Mouse (Mus musculus) left cerebral cortex, postnatal 25 days (tissue): ENCODE data around the gene Igsf9. TPM values are rescaled to one million over a fixed set of nuclear protein-coding genes. Genes with fewer than 3 reads are reported as not detected.

Experiments used
- DNase-seq, 2 experiments: peaks; one replicate each; pipeline ENCODE4 v3.0.0; 2022; ENCODE audit warnings: low spot score in 2 of 2, mixed read lengths in 1 of 2
- intact Hi-C: fragments of 180-260 bp; cut with DNase I; formaldehyde crosslinking; loops from one replicate; pipeline ENCODE4 v1.15.1; 2025
- total RNA-seq, 2 experiments: library from RNA; stranded (reverse); gene quantifications; 2 replicates each; pipeline ENCODE4 v1.2.3; 2021

Igsf9 gene
- total RNA-seq, 2 experiments from 2014 or later: 8.7 to 11.1 TPM

DNA sequence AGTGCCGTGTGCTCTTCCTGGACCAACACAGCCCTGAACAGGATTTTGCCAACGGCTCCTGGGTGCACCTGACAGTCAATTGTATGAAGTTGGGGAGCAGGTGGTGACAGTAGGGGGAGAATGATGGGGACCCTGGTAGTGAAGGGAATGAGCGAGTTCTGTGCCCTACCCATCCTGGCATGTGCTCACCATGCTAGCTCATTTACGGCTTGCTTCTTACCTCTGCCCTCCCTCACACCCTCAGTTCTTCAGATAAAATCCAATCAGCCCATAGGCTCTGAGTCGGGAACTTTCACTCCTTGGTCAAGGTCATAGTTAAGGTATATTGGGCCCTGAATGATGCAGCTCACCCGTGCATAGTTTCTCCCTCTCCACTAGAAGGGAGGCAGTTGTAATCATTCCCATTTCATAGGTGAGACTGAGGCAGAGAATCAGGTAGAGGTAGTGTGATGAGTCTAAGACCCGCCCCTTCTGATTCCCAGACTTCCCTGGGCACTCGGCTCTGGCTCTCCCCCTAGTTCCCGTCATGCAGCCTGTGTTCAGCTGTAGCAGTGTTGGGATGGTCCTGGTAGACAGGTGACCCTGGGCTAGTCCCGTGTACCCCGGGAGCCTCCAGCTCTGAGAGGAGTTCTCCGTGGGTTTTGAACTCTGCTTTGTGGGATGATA lies 8.1 kb downstream of the Igsf9 start:
- intact Hi-C loops: loop anchor here (1.0 kb wide), 1 partner anchor 77 kb away; no protein-coding TSS in a partner anchor
- DNase-seq: no peak

- peak; percentile 86 to 89 for DNase-seq
- intact Hi-C loops: loop anchor here (1.0 kb wide), 1 partner anchor 78 kb away; no protein-coding TSS in a partner anchor
Observed at GRCm38 (mm10) chr1:172490261-172490661, 8.7 kb downstream of the Igsf9 start.

DNA sequence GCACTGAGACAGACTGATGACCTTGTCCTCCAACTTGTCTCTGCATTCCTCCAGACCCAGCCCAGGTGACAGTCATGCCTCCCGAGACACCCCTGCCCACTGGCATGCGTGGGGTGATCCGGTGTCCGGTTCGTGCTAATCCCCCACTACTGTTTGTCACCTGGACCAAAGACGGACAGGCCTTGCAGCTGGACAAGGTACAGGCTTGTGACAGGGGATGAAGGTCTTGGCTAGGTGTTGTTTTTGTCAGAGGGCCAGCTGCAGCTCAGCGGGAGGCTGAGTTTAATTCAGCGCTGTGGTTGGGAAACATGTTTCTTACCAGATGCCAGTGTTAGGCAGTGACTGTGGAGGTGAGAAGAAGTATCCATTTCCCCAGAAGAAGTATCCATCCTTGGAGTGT lies 10.5 kb downstream of the Igsf9 start:
- intact Hi-C loops: no loop called here
- no peak for DNase-seq

- no peak for DNase-seq
- intact Hi-C loops: no loop called here
Observed at GRCm38 (mm10) chr1:172493516-172493915, 11.9 kb downstream of the Igsf9 start.

- intact Hi-C loops: no loop called here
- DNase-seq: no peak
Observed at GRCm38 (mm10) chr1:172496030-172496429, 14.4 kb downstream of the Igsf9 start.

DNA sequence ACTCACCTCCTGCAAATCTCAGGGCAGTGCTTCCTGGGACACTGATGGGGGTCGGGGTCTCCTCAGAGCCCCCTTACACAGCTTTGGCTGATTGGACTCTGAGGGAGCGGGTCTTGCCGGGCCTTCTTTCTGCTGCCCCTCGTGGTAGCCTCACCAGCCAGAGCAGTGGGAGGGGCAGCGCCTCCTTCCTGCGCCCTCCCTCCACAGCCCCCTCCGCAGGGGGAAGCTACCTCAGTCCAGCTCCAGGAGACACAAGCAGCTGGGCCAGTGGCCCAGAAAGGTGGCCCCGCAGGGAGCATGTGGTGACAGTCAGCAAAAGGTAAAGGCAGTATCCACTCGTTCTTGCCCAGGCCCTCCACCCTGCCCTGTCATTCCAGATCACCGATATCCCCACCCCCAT lies 15.8 kb downstream of the Igsf9 start:
- intact Hi-C loops: no loop called here
- DNase-seq: no peak

- DNase-seq: no peak
- intact Hi-C loops: no loop called here
Observed at GRCm38 (mm10) chr1:172499765-172500441, 18.3 kb downstream of the Igsf9 start, which contains the start of gene Tagln2. Gene Tagln2 (plus strand): TSS chr1:172500047.

GRCm38 (mm10) chr1:172500451-172501370 lies 19.1 kb downstream of the Igsf9 start:
- no peak for DNase-seq
- intact Hi-C loops: no loop called here

DNA sequence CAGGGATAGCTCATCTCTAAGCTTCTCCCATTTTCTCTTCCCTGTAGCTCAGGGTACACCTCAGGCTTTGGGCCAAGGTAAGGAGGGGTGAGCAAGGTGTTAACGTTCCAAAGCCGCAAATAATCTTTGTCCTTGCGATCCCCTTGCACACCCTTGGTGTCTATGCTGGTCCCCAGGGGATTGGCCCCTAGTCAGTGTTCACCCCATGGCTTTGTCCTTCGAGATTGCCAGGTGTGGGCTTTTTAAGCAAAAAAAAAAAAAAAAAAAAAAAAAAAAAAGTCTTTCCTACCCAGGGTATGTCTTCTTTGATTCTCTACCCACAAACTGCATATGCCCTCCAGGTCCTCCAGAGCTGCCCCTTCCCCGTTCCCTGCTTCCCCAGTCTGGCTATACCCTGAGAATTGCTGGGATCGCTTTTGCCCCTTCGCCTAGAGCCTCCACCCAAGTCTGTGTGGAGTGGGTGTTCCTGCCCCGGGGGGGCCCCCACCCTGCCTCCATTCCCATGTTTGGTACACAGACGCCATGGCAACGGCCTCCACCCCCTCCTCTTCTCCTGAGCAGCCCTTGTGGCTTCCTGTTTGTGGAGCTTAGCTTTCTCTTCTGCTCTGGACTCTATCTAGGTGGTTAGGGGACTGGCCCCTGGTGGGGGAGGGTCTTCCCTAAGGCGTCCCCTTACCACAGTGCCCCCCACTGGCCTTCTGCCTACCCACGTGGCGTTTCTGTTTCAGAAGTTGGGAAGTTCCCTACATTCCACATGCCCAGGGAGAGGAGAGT lies 20.0 kb downstream of the Igsf9 start:
- no peak for DNase-seq
- intact Hi-C loops: no loop called here

DNA sequence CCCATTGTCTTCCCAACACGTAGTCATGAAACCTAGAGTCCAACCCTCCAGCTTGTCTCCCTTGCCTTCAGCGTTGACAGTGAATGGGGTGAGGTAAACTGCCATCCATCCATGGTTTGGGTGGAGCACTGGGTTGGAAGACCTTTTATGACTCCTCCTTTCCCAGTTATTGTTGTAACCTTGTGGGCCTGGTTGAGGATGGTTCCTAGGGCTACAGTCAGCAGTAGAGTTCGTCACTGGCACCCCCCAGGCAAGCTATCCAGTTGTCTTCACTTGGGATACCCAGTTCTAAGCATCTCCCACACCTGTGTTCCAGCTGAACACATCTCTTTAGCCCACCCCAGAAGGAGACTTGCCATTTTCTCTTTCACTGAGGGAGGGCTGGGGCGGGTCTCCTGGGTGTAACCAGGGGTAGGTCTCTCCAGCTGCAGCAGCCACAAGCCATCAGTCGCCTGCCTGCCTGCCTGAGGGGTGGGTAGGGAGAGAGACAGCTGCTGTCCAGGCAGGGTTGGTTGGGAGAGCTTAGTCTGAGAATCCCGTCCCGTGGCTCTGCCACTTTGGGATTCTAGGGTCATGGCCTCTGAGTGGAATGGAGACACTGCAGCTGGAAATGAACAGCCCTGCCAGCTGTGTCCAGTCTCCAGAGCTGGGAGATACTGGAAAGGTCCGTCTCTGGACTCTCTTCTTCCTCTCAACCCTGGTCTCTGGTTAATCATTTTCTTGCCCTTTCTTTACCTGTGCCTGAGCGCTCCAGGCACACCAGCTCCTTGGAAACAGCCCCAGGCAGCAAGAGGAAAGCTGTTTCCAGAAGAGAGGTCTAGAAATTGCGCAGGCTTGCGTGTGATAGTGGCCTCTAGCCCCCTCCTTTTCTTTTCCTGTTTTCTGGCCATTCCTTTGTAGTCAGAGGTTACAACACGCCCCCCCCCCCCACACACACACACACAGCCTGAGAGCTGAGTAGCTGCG lies 20.8 kb downstream of the Igsf9 start:
- DNase-seq: no peak
- intact Hi-C loops: no loop called here

GRCm38 (mm10) chr1:172503111-172503997 lies 21.8 kb downstream of the Igsf9 start:
- intact Hi-C loops: no loop called here
- no peak for DNase-seq

DNA sequence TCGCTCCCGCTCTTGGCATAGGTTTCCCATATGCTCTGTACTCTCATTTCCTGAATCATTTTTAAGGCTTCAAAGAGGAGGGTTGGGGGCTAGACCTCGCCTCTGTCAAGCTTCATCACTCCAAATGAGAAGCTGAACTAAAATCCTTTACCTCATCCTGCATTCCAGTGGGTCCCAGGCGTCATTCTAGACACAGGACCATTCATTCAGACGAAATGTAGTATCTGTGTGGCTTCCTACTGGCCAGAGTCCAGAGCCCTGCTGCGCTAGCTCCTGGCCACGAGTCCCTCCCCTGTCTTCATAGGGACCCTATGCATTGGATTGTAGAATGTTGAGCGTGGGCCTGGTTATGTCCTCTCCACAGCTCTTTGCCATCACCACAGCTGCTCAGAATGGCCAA lies 23.2 kb downstream of the Igsf9 start:
- intact Hi-C loops: no loop called here
- no peak for DNase-seq

GRCm38 (mm10) chr1:172507001-172507400 lies 25.4 kb downstream of the Igsf9 start:
- intact Hi-C loops: no loop called here
- DNase-seq: no peak

GRCm38 (mm10) chr1:172507701-172508100 lies 26.1 kb downstream of the Igsf9 start:
- intact Hi-C loops: no loop called here
- DNase-seq: no peak

DNA sequence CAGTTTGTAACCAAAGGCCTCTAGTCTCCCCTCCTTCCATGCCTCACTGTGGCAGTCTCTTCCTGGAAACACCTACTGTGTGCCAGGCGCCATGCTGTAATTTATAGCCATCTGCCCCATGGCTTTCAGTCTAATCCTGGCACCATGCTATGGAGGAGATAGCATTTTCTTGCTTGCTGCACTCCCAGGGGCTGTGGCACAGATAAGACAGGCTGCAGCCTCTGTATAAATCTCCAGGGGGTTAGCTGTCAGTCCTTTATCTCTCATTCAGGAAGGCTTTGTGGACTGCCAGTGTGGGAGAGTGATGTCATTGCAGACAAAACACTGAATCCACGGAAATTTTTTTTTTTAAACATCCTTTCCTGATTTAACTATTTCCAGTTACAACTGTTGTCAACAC lies 26.6 kb downstream of the Igsf9 start:
- intact Hi-C loops: no loop called here
- DNase-seq: no peak

GRCm38 (mm10) chr1:172509235-172509634 lies 27.6 kb downstream of the Igsf9 start:
- intact Hi-C loops: no loop called here

DNA sequence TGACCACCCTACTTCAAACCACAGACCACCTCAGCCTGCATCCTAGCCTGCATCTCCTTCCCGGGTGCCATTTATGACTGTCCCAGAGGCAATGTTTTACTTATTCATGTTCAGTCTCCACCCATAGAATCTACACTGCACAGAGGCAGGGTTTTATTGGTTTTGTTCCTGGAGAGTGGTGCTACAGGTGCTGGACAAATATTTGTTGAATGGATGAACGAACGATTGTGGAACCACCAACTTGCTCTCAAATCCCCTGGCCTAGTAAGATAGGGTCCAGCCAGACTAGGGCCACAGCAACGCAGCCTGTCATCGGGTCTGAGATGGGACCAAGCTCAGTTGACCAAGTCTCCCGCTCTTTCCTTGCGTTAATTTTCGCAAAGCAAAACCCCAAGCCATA lies 28.4 kb downstream of the Igsf9 start:
- intact Hi-C loops: no loop called here
- no peak for DNase-seq

More at GRCm38 (mm10) chr1:172509235-172509634, 27.6 kb downstream of the Igsf9 start:
- DNase-seq: no peak
